Mouse (Mus musculus) left cerebral cortex, adult 9 months (tissue): ENCODE measurements around the gene Csmd2.

Source experiments
- DNase-seq, 2 experiments: peaks; one replicate each; pipeline ENCODE4 v3.0.0; 2022; ENCODE audit warnings: low spot score in 2 of 2

Gene Csmd2

DNA sequence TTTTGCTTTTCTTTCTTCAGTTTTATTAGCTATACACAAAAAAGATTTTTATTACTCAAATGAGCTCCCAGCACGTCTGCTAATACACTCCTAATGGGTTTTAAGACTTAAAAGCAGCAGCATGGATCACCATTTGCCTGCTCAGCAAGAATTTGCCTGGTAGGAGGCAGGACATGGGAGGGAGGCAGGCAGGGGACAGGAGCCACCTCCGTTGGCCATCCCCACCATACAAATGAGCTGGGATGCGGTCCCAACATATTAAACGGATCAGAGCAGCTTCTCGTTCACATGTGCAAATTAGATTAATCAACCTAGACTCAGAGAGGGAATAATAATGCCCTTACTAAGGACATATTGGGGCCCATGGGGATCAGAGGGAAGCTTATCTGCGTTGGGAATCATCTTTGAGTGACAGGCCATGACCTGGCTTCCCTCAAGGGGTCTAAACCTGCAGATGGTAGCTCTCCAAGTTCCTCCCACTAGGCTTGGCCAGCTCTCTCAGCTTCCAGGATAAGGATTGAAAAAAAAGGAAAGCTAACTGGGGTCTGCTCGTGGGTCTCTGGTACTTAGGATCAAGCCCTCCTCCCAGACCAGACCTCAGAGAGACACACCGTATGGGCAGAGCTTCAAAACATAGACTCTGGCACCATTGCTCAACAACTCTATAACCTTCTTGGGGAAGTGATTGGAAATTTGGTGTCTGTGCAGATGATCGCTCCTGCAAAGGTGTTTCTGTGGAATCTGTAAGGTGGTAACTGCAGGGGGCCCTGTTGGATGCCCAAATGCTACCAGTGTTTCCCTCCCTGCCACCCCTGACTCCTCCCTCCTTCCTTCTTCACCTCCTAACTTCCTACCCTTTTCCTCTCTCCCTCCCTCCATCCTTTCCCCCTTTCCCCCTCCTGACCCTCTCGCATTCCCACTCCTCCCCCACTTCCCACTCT is 153.8 kb downstream of the Csmd2 start:
- no peak for DNase-seq

DNA sequence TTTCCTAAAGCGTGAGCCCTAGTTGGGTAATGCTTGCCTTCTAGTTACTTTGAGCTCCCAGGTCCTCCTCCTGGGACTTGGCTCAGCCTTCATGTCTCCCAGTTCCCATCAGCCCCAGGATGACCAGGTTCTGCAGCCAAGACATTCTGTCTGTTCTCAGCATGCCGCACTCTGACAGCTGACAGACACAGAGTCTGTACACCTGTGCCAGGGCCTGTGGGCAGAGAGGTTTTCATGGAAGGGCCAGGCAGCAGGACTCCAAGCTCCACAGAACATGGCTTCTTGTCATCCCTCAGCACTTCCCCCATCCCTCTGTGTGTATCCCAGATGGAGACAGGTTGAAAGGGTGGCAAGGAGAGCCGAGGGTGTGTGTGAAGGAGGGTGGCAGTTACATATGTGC is 154.6 kb downstream of the Csmd2 start:
- DNase-seq = no peak

DNA sequence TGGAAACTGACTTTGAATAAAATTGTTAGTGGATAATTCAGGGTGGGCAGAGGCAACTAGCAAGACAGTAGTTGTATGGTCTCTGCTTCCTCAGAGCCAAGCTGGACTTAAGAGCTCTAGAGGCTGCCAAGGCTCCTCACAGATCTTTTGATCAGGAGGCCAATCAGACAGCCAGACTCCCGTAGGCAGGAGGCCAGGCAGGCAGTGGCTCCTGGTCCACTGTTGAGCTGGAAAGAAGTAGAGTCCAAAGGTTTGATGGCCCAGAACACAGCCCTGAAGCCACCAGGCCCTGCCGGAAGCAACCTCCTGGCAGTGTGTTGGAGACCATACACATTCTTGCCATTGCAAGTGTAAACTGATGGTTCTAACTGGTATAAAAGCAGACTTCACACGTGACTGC is 155.5 kb downstream of the Csmd2 start:
- DNase-seq = no peak

DNA sequence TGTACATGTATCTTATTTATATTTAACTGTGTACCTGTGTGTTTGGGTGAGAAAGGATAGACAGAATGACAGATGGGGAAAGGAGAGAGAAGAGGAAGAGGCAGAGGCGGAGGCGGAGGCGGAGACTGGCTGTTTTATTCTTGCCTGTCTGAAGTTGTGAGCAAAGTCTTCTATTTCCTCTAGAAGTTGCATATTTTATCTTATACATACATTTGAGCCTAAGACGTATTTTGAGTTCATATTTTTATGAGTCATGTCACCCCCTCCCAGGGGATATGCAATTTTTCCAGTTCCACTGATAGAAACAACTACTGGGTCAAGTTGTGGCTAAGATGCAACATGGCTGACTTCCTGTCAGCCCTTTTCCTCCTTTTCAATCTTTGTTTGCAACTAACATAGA is 161.9 kb downstream of the Csmd2 start:
- DNase-seq = no peak

DNA sequence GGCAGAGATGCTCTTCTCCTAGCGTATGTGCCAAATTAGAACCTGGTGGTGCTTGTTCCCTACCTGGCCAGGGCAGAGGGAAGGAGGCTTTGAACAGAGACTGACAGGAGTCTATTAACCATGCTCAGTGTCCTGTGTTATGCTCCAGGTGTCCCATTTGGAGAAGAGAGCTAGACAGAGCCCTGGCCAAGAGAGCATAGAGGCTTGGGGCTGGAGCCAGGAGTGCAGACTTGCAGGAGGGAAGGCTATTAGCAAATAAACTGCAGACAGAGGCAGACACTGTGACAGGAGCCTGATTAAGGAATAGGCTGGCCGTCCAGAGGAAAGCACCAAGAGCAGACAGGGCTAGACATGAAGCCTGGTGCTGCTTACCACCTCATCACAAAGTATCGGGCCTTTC is 164.4 kb downstream of the Csmd2 start:
- no peak for DNase-seq

DNA sequence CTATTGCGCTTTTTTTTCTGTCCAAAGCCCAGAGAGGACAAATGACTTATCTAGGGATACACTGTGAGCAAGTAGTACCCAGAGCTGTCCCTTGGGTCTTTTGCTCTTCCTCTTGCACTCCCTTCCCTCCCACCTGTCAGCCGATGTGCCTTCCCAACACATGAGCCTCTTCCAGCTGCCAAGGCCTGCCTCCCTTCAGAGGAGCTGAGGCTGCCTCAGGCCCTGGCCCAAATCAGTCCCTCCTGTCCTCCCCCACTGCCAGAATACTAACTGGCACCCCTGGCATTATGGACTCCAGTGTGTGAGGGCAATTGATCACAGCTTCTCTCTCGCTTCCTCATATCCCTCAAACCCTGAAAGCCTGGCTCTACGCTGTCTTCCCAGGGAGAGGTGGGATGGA is 165.5 kb downstream of the Csmd2 start:
- no peak for DNase-seq

DNA sequence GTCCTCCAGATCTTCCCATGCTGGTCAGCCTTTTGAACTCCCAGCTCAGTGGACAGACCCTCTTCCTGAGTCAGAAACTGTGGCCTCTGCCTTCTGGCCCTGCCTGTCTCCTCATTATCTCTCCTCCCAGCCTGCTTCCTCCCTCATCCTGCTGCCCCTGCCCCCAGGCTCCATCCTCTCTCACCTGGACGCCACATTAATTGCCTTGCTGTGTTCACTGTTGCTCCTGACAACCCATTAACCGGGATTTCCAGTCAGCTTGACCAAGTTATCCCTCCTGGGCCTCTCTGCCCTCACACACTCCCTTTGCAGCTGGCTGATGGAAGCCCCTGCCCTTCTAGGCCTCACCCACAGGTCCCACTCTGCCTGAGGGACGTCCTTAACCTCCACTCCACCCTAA is 167.6 kb downstream of the Csmd2 start:
- DNase-seq = no peak

DNA sequence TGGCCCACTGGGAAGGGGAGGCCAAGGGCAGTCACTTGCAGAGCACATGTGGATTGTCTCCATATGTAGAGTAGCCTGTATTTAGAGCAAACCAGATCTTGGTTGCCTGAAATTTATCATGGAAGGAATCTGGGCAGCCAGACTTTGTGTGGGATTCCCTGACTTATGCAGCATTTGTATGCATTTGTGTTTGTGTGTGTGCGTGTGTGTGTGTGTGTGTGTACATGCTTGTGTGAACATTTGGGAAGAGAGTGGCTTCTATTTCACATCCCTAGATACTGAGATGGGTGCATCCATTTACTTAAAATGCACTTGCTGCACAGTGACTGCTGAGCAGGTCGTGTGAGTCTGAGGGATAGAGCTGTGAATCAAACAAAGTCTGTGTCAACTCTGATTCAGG is 173.0 kb downstream of the Csmd2 start:
- no peak for DNase-seq

DNA sequence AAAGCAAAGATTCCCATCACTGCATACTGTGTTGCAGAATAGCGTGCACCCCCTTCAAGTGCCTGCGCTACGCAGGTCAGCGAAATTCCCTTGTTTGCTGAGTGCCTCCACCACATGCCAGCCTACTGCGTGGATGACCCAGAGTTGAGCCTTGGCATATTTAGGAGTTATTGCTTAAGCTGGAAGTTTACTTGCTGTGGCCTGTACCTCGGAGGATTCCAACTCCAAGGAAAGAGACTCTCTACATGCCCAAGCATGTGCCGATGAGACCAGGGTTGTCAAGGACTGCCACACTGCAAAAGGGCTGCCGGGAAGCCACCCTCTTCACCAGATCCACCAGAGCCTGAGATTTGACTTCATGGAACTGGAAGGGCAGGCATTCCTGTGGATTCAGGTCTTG is 182.5 kb downstream of the Csmd2 start:
- DNase-seq = no peak

DNA sequence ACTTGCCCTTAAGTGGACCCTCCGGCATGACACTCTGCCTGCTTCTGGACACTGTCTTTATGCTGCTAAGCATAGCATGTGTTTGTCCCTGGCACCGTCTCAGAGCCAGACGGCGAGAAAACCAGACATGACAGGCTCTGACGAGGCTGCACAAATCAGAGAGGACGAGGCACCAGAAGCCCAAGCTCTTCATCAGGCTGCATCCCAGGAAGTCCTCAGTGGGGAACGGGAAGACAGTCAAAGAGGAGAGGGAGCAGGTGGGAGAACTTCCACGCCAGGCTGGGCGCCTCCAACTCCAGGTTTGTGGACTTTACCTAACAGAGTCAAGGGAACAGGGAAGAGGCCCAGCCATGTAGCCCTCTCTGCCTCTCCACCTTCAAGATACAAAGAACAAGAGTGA is 183.6 kb downstream of the Csmd2 start:
- DNase-seq = no peak

DNA sequence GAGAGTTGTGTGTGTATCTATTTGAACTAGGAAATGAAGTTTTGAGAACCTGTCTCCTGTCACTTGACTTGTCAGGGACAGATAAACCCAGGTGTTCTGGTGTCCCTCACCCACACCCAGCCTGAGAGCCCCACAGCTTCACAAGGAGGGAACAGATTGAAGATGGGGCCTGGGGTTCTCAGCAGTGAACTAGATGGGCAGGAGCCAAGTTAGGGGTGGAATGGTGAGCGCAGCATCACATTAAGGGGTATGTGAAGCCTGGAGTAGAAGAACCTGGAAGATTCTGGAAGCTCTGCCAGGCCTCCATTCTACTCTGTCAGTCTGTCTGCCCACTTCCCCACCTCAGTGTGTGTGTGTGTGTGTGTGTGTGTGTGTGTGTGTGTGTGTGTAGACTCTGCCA is 184.0 kb downstream of the Csmd2 start:
- DNase-seq = no peak

DNA sequence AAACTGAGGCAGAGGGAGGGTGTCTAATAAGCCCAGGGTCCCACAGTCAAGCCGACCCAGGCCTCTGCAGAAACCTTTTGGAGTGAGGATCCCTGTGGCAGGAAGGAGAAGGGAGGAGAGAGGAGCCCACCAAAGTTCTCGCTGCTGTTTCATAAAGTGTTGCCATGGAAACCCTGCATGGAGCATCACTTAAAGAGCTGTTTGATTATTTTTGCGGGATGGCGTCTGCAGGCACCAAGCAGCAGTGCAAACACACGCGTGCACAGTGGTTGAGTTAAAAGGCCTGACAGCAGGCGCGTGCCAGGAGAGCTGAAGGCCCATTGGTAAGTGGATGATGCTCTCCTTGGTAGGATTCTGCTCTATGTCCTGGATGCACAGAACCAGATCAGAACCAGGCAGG is 191.3 kb downstream of the Csmd2 start:
- DNase-seq = peak in 1 of 2 experiments; percentile 22

DNA sequence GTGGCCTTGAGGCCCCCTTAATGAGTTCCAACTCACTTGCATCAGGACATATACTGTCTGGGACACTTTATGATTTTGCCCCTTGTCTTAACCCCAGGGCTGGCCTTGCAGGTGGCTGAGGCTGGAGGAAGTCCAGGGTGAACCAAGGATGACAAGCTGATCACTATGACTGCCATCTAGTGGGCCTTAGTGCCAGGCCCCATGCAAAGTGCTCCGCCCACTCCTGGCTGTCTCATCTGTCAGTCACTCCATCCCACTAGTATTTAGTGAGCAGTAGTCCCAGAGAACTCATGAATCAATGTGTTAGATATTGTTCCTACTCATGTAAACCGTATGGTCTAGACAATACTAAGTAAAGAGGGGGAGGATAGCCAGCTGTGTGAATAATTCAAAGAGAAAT is 191.9 kb downstream of the Csmd2 start:
- no peak for DNase-seq

DNA sequence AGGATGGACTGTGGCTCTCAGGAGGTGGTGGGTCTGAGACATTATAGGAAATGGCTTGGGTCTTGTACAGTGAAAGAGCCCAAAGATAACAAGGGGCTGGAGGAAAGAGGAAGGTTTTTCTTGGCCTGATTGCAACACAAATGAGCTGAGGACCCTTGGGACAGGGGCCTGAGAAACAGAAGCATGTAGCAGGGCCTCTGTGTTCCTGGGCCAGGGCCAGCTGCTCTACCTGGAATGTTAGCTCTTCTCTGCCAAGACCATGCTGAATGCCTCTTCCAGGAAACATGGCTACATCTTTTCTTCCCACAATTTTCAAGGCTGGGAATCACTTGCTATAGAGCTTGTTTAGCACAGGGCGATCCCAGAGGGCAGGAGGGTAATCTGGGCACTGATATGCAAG is 197.1 kb downstream of the Csmd2 start:
- DNase-seq = no peak

DNA sequence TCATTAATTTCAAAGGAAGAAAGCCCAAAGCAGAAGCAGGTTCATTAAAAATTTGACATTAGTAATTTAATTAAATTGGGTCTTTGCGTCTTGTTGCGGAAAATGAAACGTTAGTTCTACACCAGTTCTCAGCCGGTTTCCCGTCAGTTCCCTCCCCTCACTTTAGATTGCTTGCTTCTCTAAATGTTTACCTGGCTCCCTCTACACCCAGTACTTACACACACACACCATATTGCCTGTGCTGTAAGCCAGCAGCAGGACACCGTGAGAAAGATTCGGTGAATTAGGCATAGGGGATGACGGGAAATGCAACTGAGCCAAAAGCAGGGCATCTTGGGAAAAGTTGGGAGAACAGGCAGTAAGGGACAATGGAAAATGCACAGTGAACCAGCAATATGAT is 206.8 kb downstream of the Csmd2 start:
- DNase-seq = no peak

DNA sequence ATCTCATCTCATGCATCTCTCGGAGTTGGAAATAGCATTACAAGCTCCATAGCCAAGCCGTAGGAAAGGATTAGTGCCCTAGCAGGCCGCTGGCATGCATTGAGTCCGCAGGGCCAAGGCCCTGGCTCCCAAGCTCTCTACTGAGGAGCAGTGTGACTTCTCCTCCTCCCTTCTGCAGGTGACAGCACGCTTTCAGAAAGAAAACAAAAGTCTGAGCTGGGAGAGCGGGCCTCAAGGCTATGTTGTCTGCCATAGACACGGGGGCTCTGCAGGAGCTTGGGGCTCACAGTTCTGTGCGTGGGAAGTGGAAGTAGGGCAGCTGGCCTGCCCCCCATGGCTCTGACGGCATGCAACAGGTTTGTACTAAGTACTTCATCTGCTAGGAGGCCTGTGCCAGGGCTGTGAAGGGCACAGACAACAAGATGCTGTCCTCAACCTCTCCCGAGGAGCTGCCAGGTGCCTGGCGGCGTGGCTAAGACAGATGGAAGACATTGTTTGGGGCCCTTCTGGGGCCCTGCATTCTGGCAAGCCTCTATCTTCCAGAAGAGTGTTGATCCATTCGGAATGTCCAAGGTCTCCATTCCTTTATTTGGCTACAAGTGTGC is 230.4 kb downstream of the Csmd2 start:
- no peak for DNase-seq

DNA sequence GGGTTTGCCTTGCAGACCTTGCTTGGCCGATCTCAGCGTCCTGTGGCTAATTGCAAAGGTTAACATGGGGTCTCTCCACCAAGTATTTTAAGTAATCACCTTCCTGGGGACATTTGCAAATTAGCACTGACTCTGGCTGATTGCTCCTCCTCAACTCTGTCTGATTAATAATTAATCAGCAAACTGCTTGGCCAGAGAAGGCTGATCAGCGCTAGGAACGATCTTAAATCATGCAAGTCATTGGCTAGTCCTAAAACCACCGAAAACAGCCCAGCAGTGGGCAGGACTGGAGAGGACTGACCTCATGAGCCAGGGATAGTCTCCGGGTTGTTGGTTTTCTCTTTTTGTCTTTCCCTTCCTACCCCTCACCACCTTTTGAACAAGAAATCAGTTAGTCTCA is 236.8 kb downstream of the Csmd2 start:
- DNase-seq = no peak

DNA sequence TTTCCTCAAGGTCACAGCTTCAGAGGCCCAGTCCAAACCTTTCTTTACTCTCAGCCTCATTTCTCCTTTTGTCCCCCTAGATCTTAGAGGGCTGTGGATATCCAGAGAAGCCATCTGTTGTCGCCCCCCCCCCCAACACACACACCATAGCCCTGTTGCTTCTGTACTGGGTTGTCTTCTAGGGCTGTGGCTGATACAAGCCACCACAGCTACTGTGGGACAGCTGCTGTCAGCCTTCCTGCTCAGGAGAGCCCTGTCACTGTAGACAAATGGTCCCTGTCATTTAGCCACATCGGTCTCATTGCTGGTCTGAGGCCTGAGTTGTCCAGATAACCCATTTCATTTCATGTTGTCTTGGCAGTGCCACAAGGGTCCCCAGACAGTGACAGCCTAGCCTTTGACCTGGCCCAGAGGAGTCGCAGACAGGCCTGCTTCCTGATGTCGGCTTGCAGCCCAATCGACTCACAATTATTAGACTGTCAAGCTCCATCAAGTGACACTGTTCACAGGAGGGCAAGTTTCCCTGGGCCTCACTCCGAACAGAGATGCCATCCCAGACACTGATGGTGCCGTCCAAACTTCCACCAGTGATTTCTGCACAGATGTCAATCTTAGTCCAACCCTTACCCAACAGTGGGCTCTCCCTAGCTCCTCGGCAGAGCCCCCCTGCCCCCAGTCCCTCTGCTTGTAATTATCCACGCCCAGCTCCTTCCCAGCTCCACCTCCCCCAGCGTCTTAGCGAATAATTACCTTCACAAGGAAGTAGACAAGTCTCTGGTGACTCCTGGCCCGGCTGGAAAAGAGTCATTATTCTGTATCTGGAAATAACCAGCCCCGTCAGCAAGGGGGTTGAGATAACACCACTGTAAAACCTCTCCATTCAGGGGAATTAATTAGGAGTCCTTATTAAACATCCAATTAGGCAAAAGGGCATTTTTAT is 240.0 kb downstream of the Csmd2 start:
- no peak for DNase-seq

DNA sequence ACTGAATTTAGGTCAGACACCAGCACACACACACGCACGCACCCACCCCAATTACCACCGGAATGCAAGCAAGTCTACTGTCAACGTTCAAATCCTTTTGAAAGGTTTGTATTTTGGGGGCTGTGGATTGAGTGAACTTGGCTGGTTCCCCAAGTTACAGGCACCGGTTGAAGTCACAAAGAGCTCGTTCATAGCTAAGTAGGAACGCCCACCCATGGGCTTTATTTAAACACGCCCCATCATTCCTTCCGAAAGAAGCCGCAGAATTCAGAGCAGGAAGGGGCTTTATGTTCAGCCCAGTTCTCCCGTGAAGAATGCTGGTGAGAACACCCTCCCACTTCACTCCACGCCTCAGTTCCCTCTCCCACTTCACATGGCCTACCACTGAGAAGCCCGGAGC is 245.8 kb downstream of the Csmd2 start:
- DNase-seq = peak in 1 of 2 experiments; percentile 20

DNA sequence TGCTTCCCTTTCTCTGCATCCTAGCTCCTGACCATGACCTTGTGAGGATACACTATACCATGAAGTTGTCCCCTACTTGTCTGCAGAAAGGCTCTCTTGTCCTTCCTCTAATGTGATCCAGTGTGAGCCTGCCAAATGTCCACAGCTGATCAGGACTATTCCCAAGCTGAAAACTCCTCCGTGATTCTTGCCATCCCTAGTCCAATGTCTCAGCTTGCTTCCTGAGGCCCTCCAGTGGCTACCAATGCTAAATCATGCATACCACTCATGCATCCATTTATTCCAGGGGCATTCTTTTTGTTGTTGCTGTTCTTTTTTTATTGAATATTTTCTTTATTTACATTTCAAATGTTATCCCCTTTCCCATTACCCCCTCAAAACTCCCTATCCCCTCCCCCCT is 251.5 kb downstream of the Csmd2 start:
- peak in 1 of 2 experiments; percentile 23 for DNase-seq

DNA sequence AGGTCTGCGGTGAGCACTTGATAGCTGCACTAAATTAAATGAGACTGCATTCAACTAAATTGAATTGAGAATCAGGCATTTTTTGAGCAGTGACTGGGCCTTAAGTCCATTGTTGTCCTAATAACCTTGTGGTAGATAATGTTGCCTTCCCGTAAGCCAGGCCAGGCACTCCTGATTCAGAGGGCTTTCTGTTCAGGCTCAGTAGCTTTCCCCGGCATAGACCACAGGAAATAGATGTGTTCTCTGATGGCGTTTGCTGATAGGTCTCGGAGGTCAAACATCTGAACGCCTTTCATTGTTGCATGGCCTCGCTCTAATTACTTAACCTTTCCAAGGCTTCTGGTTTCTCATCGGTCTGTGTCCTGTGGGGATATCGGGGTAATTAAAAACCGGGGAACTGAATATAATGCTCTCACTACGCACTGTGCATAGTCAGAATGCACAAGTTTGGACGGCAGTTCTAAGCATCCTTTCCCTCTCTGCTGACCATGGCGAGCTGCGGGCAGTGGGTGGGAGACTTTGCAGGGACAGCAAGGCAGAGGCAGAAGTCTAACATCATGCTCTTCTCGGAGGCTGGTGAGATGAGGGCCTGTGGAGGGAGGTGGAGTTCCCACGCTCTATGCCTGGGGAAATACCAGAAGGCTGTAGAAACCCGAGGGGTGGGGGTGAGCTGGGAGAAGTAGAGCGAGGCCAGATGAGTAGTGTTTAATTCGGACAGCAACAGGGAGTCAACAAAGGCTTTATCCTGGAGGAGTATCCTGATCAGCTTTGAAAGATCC is 253.6 kb downstream of the Csmd2 start:
- DNase-seq = peak in 1 of 2 experiments; percentile 22
